Mouse (Mus musculus) left cerebral cortex, adult 8-10 months (tissue): ENCODE measurements at regions not wholly inside any gene's neighbourhood (a gene's known extent, or its start where the extent isn't known, plus 50 kb on each side); places are given as distances from the start of the nearest gene placed in this dataset.
"Not testable (repeated sequence)": the region's sequence is repeated elsewhere in the genome, so short reads cannot be mapped to it uniquely, and the experiment has no call there.

Experiments used
- DNase-seq, 2 experiments: peaks; one replicate each; pipeline ENCODE4 v3.0.0; 2022; ENCODE audit warnings: low spot score in 2 of 2

DNA sequence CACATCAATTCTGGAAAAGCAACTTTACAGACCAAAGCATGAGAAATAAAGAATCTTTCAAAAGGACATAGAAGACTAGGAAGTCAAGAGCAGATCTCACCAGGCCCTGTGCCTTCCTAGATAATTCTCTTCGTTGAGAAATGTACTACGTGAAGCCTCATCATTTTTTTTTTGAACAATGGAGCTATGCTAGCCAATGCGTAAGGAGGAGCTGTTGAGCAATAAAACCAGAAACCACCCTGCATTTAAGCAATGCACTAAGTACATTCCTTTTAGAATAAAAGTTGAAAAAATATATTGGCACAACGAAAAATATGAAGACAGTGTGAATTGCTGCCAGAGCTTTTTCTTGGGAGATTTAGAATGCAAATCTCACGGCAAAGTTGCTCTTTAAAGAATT lies 349.7 kb upstream of the Rgma start:
- no peak for DNase-seq

DNA sequence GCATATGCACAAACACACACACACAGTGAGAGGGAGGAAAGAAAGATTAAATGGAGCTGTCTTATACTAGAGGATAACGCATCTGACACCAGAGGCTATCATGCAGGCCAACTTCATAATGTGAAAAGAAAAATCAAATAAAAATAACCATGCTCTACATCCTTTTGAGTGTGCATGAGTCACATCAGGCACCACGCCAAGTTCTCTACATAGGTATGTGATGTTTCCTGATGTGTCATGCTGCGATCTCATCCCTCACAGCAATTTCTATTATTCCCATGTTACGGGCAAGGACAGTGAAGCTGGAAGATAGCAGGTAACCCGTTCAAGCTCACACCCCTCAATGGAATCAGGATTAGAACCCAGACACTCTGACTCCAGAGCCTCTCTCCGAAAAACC lies 346.4 kb upstream of the Rgma start:
- DNase-seq, result no peak

DNA sequence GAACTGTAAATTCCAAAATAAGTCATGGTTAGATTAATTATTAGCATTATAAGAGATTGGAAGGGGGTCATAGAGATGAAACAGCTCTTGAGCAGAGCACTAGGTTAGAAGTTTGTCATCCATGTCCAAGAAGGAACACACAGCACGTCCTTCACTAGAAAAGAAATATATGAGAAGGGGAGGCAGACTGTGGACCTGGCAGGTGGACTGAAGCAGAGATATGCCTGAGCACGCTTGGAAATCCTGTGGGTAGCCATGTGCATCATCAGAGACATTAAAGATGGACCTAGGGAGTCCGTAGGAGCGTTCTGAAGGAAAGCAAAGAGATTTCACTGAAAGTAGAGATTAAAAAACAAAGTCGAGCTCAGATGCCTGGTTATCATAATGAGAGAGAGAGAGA lies 343.9 kb upstream of the Rgma start:
- DNase-seq, result no peak

DNA sequence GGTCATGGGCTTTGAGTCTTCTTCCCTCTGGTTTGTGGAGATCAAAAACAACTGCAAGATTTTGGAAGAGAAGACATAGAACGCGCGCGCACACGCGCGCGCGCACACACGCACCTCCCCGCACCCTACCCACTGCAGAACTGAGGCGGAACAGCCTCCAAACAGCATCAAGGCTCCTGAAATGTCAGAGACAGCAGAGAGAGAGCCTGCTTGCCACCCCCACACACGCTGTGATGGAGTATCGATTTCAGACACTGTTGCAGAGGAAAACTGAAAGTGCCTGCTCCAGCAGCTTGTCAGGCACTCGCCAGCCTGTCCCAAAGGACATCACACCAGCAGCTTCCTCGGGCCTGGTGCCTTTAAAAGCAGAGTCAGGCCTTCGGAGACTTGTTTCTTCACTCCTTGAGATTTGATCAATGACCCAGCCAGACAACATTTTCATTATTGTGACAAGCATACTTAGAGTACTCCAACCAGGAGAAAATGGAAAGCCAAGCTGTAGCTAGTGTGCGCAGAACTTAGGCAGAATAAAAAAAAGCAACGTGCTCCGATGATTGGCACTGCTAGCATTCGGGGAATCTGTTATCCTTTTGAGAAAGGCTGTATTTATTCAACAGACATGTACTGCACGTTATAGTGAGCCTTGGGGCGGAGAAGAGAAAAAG lies 342.9 kb upstream of the Rgma start:
- peak in 1 of 2 experiments; percentile 37 for DNase-seq

DNA sequence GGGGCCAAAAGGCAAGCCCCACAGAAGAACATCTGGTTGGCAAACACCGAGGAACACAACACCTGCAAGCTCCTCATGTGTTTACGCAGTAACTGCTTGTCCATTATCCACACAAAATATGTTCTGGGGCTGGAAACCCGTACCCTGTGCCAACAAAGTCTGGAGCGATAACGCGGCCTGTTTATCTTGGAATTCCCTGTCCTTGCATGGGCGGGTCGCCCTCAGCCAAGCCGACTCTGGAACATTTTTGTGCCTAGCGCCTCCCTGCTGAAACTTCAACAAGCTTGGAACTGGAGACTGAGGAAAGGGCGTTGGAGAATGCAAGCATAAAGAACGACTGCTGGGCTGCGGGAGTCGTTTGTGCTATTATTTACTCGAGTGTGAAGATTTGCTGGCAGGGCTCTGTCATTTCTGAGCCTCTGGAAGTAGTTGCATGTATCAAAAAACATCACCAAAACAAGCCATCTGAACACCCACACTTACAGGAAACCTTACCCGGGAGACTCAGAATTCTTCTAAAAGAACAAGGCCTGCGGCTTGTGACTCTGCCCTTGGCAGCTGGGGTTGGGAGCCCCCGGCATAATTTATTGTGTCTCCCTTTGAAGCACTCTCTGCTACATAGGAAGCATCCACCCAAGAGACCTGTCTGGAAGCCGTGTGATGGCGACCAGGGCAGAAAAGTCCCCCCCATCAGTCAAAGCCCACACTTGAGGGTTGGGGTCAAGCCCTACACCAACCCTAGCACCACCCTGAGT lies 338.3 kb upstream of the Rgma start:
- peak in 1 of 2 experiments; percentile 31 for DNase-seq

DNA sequence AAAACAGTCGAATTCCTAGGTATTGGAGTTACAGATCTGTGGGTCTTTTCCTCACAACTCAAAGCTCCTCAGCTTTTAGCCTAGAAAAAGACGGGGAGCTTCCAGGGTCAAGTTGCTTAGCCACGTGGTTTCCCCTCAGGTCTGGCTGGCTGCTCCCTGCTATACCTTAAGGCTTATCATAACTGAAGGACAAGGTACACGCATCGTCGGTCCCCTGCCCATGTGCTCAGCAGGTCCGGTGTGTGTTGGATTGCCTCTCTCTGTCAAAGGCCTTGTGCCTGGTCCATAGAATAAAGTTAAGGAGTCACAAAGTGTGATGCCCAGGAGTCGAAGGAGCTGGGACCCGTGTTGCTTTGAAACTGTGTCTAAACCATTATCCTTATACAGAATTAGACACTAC lies 337.7 kb upstream of the Rgma start:
- no peak for DNase-seq

DNA sequence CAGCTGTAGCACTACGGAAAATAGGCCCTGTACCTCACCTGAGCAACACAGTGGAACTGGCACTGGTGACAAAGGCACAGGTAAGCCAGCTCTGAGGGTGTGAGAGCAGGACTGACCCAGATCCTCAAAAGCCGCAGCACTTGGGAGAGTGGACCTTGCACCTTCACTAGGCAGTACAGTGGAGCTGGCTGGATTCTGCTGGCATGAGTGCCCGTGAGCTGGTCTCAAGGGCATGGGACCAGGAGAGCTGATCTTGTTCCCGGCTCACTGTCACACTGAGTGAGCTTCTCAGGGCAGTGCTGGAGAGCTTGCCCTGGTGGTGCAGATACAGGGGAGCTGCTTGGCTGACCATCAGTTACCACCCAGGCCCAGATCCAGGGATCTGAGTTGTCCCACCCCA lies 335.4 kb upstream of the Rgma start:
- DNase-seq, result no peak

DNA sequence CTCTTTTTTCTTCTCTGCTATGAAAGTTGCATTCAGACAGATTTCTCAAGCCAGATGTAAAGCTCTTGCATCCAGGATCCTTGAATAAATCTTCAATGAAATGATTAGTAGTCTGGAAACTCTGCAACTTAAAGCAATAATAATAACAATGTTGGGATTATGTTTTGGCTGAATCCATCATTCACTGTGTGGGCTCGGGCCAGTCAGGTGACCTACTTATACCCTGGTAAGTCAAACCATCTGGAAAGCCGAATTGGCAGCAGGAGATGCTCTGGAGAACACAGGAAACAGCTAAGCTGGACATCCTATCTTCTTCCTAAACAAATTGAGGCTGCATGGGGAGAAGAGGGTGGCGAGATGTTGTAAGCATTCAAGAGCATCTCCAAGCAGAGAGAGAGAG lies 331.0 kb upstream of the Rgma start:
- no peak for DNase-seq

DNA sequence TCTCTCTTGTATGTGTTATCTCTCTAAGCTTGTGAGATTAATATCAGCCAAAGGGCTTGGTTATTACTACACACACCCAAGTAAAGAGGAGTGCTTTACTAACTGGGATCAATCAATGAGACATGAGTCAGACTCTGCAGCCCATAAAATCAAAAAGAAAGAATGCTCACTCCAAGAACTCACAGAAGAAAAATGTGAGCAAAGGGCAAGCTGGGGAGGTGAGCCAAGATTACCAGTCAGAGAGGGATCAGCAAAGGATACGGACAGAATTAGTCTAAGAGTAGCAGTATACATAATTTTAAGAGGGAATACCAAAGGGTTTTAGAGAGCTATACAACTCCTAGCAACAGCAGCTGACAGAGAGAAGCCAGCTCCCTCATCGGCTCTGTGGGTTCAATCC lies 319.4 kb upstream of the Rgma start:
- DNase-seq, result no peak

DNA sequence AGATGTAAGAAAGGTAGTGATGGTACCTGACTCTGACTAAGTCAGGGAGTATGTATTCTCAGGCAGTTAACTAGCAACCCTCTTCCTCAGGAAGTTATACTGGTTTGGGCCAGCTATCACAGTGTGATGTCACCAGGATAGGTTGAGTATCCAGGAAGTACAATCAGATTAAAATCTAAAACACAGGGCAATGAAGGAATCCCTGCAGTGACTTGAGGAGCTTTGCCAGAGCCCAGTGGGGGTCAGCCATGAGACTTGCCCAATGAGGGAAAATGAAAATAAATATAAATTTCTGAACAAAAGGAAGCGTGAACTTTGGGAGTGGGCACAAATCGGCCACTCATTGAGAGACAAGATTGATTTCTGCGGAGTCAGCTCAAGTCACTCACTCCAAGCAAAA lies 311.8 kb upstream of the Rgma start:
- DNase-seq, result no peak

DNA sequence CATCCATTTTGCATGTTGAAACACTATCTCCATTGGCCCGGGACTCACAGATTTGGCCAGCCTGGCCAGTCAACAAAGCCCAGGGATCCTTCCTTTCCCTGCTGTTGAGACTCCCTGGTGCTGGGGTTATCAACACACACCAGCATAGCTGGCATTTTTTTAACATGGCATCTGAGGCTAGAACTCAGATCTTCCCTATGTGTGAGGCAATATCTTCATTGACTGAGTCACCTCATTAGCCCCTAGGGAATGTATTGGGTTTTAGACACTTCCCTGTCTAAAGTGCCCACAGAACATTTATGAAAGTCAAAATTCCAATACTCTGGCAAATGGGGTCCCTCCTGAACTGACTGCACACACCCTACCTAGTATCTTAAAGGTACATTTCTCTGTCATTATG lies 306.8 kb upstream of the Rgma start:
- DNase-seq, result no peak

DNA sequence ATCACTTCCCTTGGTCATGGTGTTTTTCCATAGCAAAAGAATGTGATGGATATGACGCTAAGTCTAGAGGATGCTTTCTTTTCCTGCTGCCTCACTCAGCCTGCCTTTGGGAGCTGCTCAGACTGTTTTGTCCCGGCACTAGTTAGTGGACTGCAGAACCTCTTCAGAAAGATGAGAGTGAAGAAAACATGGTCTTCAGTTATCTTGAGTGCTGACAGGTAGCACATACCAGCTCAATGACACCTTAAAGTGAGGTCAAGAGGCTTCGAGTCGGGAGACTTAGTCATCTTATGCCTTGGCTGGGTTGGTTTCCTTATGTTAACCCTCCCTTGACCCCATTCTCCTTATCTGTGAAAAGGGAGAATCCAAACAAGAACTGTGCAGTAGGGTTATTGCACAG lies 306.0 kb upstream of the Rgma start:
- no peak for DNase-seq

DNA sequence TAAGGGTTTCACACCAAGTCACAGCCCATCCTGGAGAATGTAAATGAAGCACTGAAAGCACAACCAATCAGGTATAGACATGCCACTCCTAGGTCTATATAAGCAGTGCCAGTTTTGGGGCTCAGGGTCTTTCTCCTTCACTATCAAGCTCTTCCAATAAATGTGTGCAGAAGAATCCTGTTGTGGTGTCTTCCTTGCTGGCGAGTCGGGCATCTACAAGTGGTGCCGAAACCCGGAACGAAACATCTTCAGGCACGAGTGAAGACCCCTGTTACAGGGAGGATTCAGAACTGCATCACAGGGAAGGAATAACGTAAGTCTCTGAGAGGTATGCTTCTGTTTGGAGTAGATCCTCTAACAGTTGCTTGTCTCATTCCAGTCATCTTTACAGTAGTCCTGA lies 299.9 kb upstream of the Rgma start:
- not testable (repeated sequence) for DNase-seq

DNA sequence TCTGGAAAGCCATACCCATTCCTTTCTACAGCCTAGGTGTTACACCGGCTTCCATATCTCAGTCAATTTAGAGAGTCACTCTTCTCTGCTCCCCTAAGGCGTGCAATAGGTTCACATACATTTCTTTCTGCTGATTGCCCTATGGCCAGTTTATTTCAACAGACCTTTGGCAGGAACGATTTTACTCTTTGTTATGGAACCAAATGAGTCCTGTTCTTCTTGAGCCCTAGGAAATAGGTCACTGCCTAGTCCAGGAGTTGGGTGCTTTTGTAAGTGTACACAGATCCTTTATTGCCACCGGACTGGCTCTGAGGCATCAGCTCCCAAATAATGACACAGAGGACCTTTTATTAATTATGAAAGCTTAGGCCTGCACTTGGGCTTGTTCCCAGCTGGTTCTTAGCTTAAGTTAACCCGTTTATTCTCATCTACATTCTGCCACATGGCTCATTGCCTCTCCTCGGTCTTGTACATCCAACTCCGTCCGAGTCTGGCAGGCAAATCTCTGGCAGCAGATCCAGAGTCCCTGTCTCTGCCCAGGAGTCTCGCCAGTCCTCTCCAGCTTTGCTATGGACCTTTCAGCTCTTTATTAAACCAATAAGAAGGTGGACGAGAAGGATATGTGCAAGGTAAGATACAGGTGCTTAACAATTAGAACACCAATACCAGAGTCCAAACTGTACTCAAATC lies 287.7 kb upstream of the Rgma start:
- DNase-seq, result peak in 1 of 2 experiments; percentile 7

DNA sequence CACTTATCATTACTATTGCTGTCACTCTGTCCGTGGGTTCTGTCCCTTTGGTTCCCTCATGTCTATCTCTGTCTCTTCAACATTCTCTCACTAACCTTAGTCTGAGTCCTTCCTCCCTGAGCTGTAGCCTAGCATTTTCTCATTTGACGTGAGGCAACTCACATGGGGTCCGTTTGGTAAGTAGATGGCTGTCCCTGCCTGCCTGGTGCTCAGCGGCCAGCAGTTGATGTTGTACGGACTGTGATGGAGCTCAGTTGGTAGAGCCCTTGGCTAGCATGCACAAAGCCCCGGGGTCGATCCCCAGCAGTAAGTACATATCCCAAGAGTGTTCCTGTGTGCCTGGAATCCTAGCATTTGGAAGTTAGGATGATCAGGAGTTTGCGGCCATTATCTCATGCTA lies 287.0 kb upstream of the Rgma start:
- DNase-seq, result no peak

DNA sequence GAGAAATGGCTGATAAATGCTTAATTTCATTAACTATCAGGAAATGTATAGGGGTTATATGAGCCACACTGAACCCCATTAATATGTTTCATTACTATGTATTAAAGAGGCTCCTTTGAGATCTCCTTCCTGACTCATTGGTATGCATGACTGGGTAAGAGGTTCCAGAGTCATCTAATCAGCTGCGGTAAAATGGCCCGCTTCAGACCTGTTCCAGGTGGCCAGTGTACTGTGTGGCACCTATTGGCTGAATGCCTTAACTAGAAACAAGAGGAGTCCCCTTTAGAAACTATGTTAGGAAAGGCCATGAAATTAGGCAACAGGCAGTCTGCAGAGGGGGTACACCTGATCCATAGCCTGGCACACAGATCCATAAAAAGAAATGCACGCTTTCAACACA lies 283.6 kb upstream of the Rgma start:
- no peak for DNase-seq

DNA sequence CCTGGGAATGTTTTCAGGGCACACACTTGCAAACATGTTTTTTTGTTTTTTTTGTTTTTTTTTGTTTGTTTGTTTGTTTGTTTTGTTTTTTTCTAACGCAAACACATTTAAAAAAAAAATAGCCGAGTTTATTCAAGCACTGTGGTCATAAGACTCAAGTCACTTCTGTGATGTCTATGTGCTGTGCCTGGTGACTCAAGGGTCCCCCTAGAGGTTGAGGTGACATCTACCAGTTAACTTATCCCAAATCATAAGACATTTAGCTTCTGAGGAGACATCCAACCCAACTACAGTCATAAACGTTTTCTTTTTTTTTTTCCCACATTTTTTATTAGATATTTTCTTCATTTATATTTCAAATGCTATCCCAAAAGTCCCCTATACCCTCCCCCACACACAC lies 281.2 kb upstream of the Rgma start:
- DNase-seq, result no peak

DNA sequence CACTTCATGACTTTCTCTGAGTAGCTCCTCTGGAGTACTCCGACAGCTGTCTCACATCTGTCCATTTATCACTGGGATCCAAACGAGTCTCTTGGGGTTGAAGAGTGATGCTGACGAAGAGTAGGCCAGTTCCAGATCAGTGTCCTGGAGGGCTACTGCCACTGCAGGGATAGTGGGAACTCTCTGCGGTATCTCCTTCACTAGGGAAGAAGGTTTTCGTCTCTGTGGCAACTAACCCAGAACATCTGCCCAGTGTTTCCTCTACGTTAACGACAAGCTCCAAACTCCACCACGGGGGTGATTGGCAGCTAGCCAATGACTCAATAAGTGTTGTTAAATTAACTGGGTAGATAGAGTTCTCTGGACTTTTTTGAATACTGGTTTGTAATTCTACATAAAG lies 256.4 kb upstream of the Rgma start:
- no peak for DNase-seq

DNA sequence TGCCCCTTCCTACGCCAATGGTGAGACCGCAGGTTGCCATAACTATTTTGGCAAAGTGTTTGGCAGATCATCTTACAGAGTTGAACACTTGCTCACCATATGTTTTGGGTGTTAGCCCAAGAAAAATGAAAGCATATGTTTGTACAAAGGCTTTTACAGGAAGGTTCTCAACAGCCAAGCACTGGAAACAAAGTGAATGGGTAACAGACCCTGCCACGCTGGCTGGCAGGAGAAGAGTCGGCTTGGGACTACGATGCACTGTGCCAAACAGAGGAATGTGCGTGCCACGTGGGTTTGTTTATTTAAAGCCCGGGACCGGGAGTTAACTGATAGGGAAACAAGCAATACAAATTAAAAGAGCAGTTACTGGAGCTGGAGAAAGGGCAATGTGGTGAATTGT lies 255.0 kb upstream of the Rgma start:
- DNase-seq, result no peak

DNA sequence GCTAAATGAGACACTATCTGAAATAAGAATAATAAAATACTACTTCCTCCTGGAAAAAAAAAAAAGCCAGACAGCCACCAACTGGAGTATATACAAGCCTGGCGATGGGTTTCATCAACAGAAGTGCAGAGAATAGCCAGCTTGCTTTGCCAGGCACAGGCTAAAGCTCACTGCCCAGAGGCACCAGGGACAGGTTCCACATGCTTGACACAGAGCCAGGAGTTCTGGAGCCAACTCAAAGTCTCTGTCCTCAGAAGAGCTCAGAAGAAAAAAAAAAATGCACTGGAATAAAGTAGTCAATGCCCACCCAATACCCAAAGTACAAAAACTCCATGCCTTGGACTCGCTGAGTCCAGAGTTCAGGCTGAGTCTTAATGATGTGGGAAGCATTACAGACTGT lies 250.3 kb upstream of the Rgma start:
- no peak for DNase-seq

DNA sequence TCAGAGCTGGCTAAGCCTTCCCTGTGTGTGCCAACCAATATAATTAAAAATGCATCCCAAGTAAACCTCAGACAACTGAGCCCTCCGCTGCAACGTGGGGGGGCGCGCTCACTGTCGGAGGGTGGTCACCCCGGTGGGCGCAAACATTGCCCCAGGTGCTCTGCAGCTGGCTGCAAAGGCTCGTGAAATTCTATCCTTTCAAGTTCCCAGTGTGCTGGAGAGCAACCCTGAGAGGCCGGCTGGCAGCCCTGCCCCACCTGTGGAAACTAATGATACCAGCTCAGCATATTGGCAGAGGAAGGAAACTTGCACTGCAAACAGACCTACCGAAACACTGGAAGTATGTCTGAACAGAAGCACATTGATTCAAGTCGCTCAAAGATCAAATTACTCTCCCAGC lies 249.4 kb upstream of the Rgma start:
- no peak for DNase-seq

DNA sequence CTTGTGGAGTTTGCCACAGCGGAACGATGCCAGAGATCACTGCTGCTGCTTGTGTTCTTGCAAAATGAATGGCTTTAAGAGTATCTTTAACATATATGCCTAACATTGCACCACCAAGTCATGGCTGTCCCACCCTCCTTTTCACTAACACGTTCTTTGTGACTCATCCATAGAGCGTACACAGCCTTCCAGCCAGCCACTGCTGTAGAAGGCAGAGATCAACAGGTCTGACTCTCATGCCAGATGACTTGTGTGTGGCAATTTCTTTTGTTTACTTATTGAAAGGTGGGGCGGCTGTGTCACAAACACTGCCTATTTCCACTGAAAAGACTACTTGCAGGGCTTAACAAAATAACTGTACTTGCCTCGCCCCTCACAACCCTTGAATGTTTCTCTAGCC lies 239.5 kb upstream of the Rgma start:
- no peak for DNase-seq

DNA sequence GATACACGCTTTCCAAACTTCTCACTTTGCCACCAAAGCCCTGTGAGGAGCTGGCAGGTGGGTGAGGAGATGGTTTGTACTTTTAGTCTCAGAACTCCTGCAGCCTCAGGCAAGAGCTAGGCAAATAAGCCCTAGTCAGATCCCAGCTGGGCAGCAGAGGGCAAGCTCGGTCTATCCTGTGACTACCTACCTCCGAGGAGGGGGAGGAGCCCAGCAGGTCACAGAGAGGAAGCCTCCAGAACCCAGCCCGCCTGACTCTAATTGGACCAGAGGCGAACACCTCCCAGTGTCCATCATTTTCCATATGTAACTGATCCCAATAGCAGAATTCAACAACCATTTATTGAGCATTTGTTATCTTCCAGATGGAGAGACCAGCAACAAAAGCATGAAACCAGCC lies 237.0 kb upstream of the Rgma start:
- DNase-seq, result no peak
